Mouse (Mus musculus) myocyte (in vitro differentiated cells): ENCODE measurements around the gene Cage1. TPM values are rescaled to one million over a fixed set of nuclear protein-coding genes. Genes with fewer than 3 reads are reported as not detected.
A peak's percentile ranks its signal among the peaks of the same experiment; 100 is the strongest.

Source experiments
- H3K27me3 ChIP-seq: one replicate; pipeline ENCODE4 v1.6.1; 2011; ENCODE audit not compliant: control insufficient read depth, insufficient read depth, insufficient read length
- H3K36me3 ChIP-seq: one replicate; pipeline ENCODE4 v1.6.1; 2011; ENCODE audit not compliant: control insufficient read depth, insufficient read depth
- H3K4me2 ChIP-seq: one replicate; pipeline ENCODE4 v1.6.1; 2011; ENCODE audit warnings: low read depth, control low read depth
- H3K4me3 ChIP-seq: one replicate; pipeline ENCODE4 v1.5.1; 2011; ENCODE audit warnings: mild to moderate bottlenecking, control low read depth, moderate library complexity
- H3K79me2 ChIP-seq: one replicate; pipeline ENCODE4 v1.6.1; 2011; ENCODE audit not compliant: control insufficient read depth, insufficient read depth
- H3ac ChIP-seq: one replicate; pipeline ENCODE4 v1.6.1; 2011; ENCODE audit not compliant: control insufficient read depth, insufficient read length
- CEBPB ChIP-seq: IDR thresholded peaks from 2 replicates; pipeline ENCODE4 v1.6.1; 2011; ENCODE audit warnings: mild to moderate bottlenecking, moderate library complexity; ENCODE audit not compliant: poor library complexity, insufficient read depth, severe bottlenecking
- E2F4 ChIP-seq: IDR thresholded peaks from one replicate; pipeline ENCODE4 v1.6.1; 2011; ENCODE audit warnings: mild to moderate bottlenecking, control low read depth, moderate library complexity; ENCODE audit not compliant: insufficient read depth
- MAX ChIP-seq: IDR thresholded peaks from one replicate; pipeline ENCODE4 v1.6.1; 2011; ENCODE audit warnings: low read depth, mild to moderate bottlenecking, control low read depth
- MYOD1 ChIP-seq, 3 experiments: IDR thresholded peaks; one replicate each; pipeline ENCODE4 v1.6.1; 2011; ENCODE audit warnings: control low read depth in 2 of 3, low read depth in 2 of 3, mild to moderate bottlenecking in 2 of 3, moderate library complexity in 1 of 3; ENCODE audit not compliant: insufficient read length in 2 of 3, control insufficient read depth in 1 of 3
- MYOG ChIP-seq, 3 experiments: IDR thresholded peaks; one replicate each; pipeline ENCODE4 v1.6.1; 2011; ENCODE audit warnings: control low read depth in 2 of 3, low read depth in 2 of 3, mild to moderate bottlenecking in 2 of 3; ENCODE audit not compliant: insufficient read length in 2 of 3, control insufficient read depth in 1 of 3, insufficient read depth in 1 of 3
- POLR2A ChIP-seq: IDR thresholded peaks from one replicate; pipeline ENCODE4 v1.6.1; 2011; ENCODE audit warnings: low read depth, mild to moderate bottlenecking, control low read depth, moderate library complexity; ENCODE audit not compliant: insufficient read length
- POLR2AphosphoS2 ChIP-seq: IDR thresholded peaks from one replicate; pipeline ENCODE4 v1.6.1; 2011; ENCODE audit warnings: low read depth, control low read depth; ENCODE audit not compliant: insufficient read length
- REST ChIP-seq: IDR thresholded peaks from one replicate; pipeline ENCODE4 v1.6.1; 2011; ENCODE audit warnings: mild to moderate bottlenecking, control low read depth, moderate library complexity; ENCODE audit not compliant: insufficient read depth, insufficient read length
- SRF ChIP-seq: IDR thresholded peaks from one replicate; pipeline ENCODE4 v1.6.1; 2011; ENCODE audit warnings: low read depth; ENCODE audit not compliant: control insufficient read depth, insufficient read length
- TCF12 ChIP-seq: IDR thresholded peaks from one replicate; pipeline ENCODE4 v1.6.1; 2011; ENCODE audit warnings: mild to moderate bottlenecking, control low read depth; ENCODE audit not compliant: poor library complexity, insufficient read depth, severe bottlenecking
- TCF3 ChIP-seq: IDR thresholded peaks from one replicate; pipeline ENCODE4 v1.6.1; 2011; ENCODE audit warnings: low read depth, control low read depth; ENCODE audit not compliant: insufficient read length
- USF1 ChIP-seq: IDR thresholded peaks from one replicate; pipeline ENCODE4 v1.6.1; 2011; ENCODE audit warnings: low read depth, mild to moderate bottlenecking, control low read depth, moderate library complexity
- polyA plus RNA-seq: library from polyadenylated mRNA; unstranded; fragments of >200 nt; fragmentation: generic; extraction: Trizol; gene quantifications from one replicate; pipeline ENCODE4 v1.2.1, GENCODE M21; 2012; ENCODE audit warnings: missing spikeins

Gene Cage1
- polyA plus RNA-seq, 1 experiment, result 0.35 TPM

GRCm38 (mm10) chr13:37963354-37964007, 73.4 kb downstream of the Cage1 start:
- no peaks in the 10 kb centered on the region for H3K27me3 ChIP-seq
- no peak overlapping the region for H3ac ChIP-seq
- H3K4me2 ChIP-seq, result peak overlapping the region; percentile 80
- no peaks in the 10 kb centered on the region for H3K36me3 ChIP-seq
- peak overlapping the region; percentile 23 for H3K4me3 ChIP-seq
- TF ChIP-seq REST (no peak), MYOG (IDR thresholded peaks at IDR 0.05; ENCODE audit: control insufficient read depth in 1 of 3, insufficient read depth in 1 of 3, insufficient read length in 2 of 3, low read depth in 2 of 3) (no peak), E2F4 (no peak), MAX (no peak), MYOD1 (IDR thresholded peaks at IDR 0.05; ENCODE audit: control insufficient read depth in 1 of 3, insufficient read length in 2 of 3, low read depth in 2 of 3) (no peak), CEBPB (no peak), POLR2AphosphoS2 (no peak), TCF3 (no peak), TCF12 (no peak), SRF (no peak), USF1 (no peak), POLR2A (no peak)
- no peaks in the 10 kb centered on the region for H3K79me2 ChIP-seq

GRCm38 (mm10) chr13:37962541-37962940, 74.3 kb downstream of the Cage1 start:
- H3K27me3 ChIP-seq, result no peaks in the 10 kb centered on the region
- TF ChIP-seq SRF (no peak), TCF12 (no peak), CEBPB (no peak), REST (no peak), POLR2AphosphoS2 (no peak), MYOD1 (IDR thresholded peaks at IDR 0.05; ENCODE audit: control insufficient read depth in 1 of 3, insufficient read length in 2 of 3, low read depth in 2 of 3) (no peak), USF1 (no peak), MYOG (IDR thresholded peaks at IDR 0.05; ENCODE audit: control insufficient read depth in 1 of 3, insufficient read depth in 1 of 3, insufficient read length in 2 of 3, low read depth in 2 of 3) (no peak), TCF3 (no peak), E2F4 (no peak), MAX (no peak), POLR2A (no peak)
- no peak overlapping the region for H3K4me2 ChIP-seq
- H3K36me3 ChIP-seq, result no peaks in the 10 kb centered on the region
- no peaks in the 10 kb centered on the region for H3K79me2 ChIP-seq
- H3K4me3 ChIP-seq, result no peak overlapping the region
- H3ac ChIP-seq, result no peak overlapping the region

- Histone ChIP-seq H3K4me2 (no peak overlapping the region), H3K27me3 (no peaks in the 10 kb centered on the region), H3K4me3 (no peak overlapping the region), H3K79me2 (no peaks in the 10 kb centered on the region), H3K36me3 (no peaks in the 10 kb centered on the region), H3ac (no peak overlapping the region)
- TF ChIP-seq TCF12, result no peak
These were observed 76.9 kb downstream of the Cage1 start for GRCm38 (mm10) chr13:37959936-37960335.

- H3ac ChIP-seq, result no peak overlapping the region
- no peaks in the 10 kb centered on the region for H3K79me2 ChIP-seq
- H3K27me3 ChIP-seq, result no peaks in the 10 kb centered on the region
- TF ChIP-seq REST, result no peak
- no peak for TF ChIP-seq POLR2AphosphoS2
- TF ChIP-seq POLR2A, result no peak
- no peak for TF ChIP-seq E2F4
- TF ChIP-seq MYOG (IDR thresholded peaks at IDR 0.05; ENCODE audit: control insufficient read depth in 1 of 3, insufficient read depth in 1 of 3, insufficient read length in 2 of 3, low read depth in 2 of 3), result no peak
- TF ChIP-seq TCF12, result no peak
- TF ChIP-seq MAX, result no peak
- TF ChIP-seq SRF, result no peak
- TF ChIP-seq MYOD1 (IDR thresholded peaks at IDR 0.05; ENCODE audit: control insufficient read depth in 1 of 3, insufficient read length in 2 of 3, low read depth in 2 of 3), result no peak
- no peak overlapping the region for H3K4me3 ChIP-seq
- H3K36me3 ChIP-seq, result no peaks in the 10 kb centered on the region
- no peak overlapping the region for H3K4me2 ChIP-seq
These were observed 77.5 kb downstream of the Cage1 start for GRCm38 (mm10) chr13:37959239-37959907.

GRCm38 (mm10) chr13:37958498-37959238, 78.2 kb downstream of the Cage1 start:
- no peaks in the 10 kb centered on the region for H3K36me3 ChIP-seq
- H3K4me2 ChIP-seq, result no peak overlapping the region
- no peak overlapping the region for H3ac ChIP-seq
- no peak overlapping the region for H3K4me3 ChIP-seq
- H3K79me2 ChIP-seq, result no peaks in the 10 kb centered on the region
- TF ChIP-seq MAX, result no peak
- no peak for TF ChIP-seq POLR2AphosphoS2
- TF ChIP-seq REST, result no peak
- TF ChIP-seq SRF, result no peak
- no peak for TF ChIP-seq TCF12
- TF ChIP-seq E2F4, result no peak
- TF ChIP-seq POLR2A, result no peak
- no peaks in the 10 kb centered on the region for H3K27me3 ChIP-seq
